Mouse (Mus musculus): ENCODE results near the gene Slc2a10.

Gene Slc2a10

DNA sequence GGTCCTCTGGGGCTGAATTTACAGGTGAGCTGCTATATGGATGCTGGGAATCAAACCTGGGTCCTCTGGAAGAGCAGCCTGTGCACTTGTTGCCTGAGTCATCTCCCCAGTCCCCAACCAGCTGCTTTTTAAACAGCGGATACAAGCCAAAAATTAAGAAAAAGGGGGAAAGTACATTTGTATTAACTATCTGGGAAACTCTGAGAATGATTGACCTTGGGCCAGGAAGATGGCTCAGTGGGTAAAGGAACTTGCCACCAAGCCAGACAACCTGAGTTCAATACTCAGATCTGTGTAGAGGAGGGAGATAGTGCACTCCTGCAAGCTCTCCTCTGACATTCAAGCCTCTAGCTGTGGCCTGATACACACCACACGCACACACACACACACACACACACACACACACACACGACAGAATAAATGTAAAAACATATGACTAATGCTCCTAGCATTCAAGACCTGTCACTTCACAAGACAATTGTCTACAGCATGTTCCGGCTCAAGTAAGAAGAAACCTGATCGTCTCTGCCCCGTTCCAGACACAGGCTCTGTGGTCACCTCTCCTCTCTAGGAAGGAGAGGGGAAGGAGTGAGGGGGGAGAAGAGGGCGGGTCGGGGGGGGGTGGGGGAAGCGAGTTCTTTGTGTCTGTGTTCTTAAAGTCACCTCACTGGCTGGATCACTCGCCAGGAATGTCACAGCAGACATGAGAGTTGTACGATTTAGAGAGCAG, 56.1 kb downstream of the Slc2a10 start:
- DNase-seq (ENCODE audit: low read depth, low spot score): no peak

DNA sequence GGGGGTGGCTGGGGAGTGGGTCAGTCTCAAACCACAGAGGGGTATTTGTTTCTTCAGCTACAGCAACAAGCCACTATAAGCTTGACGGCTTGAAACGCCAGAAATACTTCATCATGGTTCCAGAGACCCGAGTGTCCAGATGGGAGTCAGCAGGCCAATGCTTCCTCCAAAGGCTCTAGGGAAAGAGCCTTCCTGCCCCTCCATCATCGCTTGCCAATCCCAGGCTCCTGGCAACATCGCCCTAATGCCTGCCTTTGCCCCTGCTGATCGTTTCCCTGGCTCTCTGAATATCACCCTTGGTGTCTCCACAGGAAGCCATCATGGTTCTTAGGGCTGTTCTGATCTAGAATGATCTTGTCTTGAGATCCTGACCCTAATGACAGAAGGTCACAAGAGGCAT, 58.3 kb downstream of the Slc2a10 start:
- no peak for DNase-seq (ENCODE audit: low read depth, low spot score)

DNA sequence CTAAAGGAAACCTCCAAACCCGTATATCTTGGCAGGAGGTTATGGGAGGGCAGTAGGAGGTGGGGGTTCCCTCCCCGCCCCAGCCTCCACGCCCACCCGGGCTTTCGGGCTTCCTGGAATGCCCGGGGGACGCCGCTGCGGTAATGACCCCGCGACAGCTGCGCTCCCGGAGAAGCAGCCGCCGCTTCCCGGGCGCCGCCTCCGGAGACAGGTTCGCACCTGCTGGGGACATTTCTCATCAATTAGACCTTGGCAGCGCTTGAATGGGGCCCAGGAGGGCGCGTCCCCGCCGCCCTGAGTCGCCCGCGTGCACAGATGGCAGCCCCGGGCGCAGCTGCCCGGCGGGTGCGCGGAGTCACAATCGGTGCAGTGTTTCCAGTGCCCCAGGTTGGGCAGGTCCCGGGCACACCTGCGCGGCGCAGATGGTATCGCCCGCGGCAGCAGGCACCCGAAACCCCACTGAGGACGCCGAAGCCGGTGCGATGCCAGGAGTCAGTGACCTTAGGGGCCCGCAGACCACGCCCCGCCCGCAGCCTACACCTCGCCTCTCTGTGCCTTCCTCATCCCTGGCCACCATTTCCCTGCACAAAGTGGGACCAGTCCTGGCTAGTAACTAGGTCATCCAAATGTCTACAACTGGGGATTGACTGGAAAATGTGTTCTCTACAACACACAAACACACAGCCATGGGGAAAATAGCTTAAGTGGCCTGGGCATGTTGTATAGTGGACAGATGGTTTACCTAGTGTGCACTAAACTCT, 59.9 kb downstream of the Slc2a10 start:
- no peak for DNase-seq (ENCODE audit: low read depth, low spot score)

DNA sequence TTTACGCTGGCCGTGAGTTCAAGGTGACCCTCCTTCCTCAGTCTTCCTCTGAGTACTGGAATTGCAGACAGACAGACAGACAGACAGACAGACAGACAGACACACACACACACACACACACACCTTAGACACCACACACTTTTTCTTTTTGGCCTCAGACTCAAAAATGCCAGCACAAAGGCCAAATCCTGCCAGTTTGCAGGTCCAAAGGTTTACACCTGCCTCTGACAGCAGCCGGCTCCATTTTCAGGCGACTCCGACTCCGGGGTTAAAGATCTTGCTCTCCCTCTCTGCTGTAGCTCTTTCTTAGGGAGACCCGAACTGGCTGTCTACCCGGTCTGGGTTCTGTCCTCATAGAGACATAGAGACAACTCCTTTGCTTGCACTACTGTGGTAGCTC, 60.5 kb downstream of the Slc2a10 start:
- no peak for DNase-seq (ENCODE audit: low read depth, low spot score)

DNA sequence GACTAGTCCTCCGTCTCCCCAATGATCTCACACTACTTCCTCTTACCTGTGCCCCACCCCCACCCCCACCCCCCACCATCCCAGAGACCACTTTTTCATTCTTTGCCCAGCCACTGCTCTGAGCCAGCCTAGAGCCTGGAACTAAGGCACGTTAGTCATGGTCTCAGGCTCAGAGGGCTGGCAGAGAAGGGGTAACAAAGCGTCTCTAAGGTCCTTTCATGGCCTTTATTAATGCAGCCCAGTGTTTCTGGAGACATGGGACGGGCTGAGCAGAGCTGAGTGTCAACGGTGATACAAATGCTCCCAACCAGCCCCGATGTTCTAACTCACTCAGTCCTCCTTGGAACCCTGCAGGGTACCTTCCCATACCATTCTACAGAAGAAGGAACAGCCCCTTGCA, 61.0 kb downstream of the Slc2a10 start:
- no peak for DNase-seq (ENCODE audit: low read depth, low spot score)

DNA sequence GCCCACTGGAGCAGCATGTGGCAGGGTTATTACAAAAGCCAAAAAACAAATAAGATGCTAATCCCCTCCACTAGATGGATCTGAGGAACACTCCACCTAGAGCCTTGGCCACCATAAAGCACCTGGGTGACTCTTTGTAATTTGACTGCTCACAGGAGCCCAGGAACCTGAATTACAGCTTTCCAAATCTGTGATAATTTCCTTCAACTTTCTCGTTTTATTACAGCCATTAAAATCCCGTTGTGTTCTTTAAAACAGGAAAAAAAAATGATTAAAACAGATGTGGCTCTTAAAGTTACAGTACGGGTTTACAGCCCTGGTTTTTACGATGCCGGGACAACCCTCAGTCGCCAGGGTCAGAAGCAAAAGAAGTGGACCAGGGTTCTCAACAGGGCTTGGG, 63.3 kb downstream of the Slc2a10 start:
- DNase-seq (ENCODE audit: low read depth, low spot score): no peak

DNA sequence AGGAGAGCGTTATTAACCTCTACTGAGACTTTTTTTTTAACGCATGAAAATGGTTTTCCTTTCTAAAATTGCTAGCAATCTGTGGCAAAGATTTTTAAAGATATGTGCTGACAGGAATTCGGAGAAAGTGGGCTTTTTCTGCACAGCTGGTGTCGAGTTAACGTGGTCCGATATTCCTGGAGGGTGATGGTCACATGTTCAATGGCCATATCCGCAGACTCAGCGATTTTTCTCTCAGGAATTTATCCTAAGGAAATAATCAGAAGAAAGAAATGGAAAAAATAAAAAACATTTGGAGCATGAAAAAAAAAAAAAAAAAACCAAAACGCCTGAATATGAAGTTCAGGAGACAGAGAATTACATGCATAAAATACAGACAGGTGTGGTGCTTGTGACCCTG, 64.2 kb downstream of the Slc2a10 start:
- no peak for DNase-seq (ENCODE audit: low read depth, low spot score)

DNA sequence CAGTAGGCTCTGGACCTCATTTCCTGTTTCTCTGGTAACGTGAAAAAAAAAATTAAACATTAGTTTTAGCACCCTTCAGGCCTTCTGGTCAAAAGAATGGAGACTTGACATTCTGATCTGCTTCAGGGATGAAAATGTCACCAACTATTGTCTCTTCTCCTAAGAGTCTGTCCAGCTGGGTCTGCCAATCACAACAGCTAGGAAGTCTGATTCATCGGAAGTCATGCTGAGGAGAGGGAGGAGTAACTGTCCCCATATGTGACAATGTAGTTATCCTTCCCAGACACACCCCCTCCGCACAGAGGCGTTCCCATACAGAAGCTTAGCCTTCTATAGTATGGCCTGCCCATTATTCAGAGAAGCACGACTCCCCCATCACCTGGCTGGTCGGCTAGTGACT, 65.3 kb downstream of the Slc2a10 start:
- no peak for DNase-seq (ENCODE audit: low read depth, low spot score)
